Mouse (Mus musculus) heart, postnatal 4 days (tissue): ENCODE results near the gene Gm266. TPM values are rescaled to one million over a fixed set of nuclear protein-coding genes. Genes with fewer than 3 reads are reported as not detected.
A peak's percentile ranks its signal among the peaks of the same experiment; 100 is the strongest.

Source experiments
- DNase-seq: peaks from one replicate; pipeline ENCODE4 v3.0.0; 2021
- total RNA-seq, 2 experiments: library from RNA; stranded (reverse); gene quantifications; 2 replicates each; pipeline ENCODE4 v1.2.3; 2021

The Gm266 gene
- total RNA-seq, 2 experiments from 2014 or later = 0.88 to 1.6 TPM

DNA sequence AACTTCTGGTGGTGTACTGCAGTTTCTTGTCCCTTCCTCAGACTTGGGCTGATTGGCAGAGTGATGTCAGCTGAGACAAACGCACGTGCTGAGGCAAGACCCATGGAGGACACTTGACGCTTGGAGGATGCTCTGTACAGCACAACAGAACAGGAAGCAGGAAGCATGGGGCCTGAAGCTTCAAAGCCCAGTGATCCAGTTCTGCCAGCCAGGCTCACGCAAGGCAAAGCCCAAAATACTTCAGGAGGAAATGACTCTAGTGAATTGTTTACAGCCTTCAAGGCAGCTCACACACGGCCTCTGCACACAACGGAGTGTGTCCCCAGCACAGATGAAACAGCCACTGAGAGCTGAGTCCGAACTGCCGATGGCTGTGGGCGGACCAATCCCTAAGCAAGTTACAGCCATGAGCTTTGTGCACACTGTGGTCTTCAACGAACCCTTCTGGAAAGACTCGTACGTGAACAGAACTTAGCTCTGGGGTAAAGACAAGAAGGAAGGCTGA lies 17.5 kb upstream of the Gm266 start:
- no peak for DNase-seq

DNA sequence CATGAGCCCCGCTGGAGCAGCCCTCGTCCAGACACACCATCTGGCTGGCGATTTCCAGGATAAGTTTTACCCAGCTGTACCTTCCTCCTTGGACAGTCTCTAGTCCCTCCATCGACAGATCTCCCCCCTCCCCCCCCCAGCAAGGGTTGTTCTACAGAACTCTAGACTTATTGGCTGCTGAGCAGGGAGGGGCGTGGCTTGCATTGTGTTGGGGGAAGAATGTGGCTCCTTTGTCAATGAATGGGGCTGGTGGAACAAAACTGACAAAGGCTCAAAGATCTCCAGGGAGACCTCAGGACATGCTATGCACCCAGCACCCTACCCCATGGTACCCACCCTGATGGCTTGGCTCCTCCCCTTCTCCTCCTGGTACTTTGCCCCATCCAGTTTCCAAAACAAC lies 15.1 kb upstream of the Gm266 start:
- no peak for DNase-seq

DNA sequence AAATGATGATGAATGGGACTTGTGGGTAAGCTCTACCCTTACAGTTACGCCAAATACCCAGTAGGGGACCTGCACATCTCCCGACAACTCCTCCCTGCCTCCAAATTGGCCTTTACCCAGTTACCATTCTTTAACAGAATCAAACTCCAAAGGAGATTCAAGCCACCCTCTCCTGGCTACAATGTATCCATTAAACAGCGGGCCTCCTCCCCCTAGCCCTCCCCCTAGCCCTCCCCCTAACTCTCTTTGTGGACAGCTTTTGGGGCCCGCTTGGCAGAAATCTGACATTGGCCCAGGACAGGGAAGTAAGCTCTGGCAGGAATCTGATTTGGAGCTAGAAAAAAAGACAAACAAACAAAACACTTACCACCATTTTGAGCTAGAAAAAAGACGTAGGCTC lies 14.0 kb upstream of the Gm266 start:
- DNase-seq = no peak

DNA sequence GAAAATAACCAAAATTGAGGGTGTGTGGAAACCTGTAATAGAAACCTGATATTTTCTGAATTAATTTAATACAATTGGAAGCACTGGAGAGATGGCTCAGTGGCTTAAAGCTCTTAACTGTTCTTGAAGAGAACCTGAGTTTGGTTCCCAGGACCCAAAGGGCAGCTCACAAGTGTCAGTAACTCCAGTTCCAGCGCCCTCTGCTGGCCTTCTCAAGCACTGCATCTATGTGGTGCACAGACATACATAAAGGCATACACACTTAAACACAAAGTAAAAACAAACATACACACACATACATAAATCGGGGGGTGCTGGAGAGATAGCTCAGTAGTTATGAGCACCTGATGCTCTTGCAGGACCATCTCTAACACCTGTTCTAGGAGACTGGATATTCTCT lies 11.5 kb upstream of the Gm266 start:
- no peak for DNase-seq

DNA sequence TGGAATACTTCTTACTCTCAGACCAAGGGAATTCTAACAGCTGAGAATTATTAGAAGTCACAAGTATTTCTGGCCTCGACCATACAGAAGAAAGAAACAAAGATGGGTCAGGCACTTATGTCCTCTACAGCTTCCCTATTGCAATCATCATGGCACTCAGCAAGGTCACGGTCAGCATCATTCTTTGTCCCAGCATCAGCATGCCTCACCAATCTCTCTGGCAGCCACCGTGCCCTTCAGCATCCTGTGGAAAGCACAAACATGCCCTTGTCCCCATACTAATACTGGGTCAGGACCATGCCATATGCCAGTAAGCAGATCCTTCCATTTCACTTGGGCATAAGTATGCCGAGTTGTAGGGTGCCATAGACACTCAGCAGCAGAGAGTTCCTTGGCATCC lies 9.3 kb upstream of the Gm266 start:
- no peak for DNase-seq

DNA sequence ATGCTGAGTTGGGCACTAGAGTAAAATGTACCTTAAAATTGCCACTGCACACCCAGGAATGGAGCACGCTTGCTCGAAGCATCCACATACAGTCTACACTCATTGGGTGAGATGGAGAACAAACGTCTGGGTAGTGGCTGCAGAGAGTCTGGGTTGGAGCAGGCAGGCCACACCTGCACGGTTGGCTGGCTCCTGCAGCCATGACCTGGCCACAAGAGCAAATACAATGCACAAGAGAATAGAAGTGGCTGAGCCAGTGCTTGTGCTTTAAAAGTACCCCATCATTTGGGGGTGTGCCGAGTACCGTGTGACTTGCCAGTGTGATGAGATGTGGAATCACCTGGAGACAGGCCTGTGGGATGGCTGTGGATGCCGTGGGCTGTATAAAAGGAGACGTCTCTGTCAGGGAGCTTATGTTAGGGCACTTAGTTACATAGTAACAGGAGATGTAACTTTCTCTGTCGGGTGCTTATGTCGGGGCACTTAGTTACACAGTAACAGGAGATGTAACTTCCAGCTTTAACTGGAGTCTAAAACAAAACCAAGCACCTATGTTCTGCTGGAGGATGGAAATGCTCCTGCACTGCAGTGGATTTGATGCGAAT lies 3.7 kb upstream of the Gm266 start:
- DNase-seq = no peak

DNA sequence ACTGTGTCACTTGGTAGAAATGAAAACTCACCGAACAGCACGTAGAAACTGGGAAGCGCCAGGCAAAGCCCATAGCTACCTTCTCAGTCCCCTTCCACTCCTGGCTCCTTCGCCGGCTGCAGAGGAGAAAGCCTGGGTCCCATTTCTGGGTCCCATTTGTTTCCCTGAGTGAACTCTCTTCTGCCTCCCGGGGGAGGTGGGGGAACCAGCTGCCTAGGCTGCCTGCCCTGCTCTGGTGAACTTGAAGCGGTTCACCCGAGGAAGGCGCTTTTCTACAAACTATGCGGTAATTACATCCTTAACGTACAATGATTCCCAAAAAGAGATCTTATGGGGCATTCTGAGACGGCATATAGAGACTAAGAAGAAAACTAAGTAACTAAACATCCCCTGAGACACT lies 832 bp upstream of the Gm266 start:
- no peak for DNase-seq

DNA sequence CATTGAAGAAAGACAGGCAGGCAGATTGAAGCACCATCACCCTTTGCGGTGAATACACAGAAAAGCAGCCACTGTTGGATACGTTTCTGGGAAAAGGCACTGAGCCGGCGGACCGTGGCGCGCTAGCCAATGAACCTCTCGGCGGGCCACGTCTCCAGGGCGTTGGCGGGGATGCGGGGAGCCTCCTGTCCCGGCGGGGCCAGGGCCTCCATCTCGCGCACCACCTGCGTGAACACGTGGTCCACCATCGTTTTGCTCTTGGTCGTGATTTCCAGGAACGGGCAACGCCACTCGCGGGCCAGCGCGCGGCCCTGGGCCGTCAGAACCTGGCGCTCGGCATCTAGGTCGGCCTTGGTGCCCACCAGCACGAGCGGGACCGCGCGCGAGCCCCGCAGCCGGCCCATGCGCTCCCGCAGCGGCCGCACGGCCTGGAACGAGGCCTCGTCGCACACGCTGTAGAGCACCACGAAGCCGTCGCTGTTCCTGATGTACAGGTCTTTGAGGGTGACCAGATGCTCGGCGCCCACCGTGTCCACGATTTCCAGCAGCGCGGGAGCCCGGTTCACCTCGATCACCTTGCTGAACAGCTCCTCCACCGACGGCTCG lies 474 bp downstream of the Gm266 start:
- no peak for DNase-seq

DNA sequence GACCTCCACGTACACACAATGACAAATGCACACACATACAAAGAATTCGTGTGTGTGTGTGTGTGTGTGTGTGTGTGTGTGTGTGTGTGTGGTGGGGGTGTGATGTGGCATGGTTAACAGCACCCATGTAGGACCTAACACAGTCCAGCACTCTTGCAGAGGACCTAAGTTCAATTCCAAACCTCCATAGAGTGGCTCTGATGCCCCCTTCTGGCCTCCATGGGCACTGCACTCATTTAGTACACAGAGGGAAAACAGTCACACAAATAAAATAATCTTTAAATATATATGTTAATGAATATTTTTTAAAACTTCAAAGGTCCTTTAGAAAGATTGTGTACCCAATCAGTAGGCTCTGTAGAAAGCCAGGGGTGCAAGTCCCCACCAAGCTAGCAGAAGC lies 5.7 kb downstream of the Gm266 start:
- DNase-seq = peak; percentile 58

DNA sequence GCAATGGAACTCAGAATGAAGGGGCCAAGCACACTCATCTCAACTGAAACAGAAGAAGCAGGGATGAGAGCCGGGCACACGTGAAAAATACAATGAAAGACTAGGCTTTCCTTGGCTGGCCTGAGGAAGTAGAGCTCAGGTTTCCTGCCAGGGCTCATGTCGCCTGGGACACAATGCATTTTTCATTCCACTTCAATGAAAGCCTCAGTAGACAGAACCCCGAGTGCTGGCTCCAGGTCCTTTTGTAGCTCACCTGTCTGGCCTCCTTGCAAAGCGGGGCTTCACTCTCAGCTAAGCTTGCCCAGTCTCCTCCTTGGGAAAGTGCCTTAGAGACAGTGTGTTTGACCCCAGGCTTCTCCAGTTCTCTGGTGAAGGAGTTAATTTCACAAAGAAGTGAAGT lies 6.7 kb downstream of the Gm266 start:
- no peak for DNase-seq

DNA sequence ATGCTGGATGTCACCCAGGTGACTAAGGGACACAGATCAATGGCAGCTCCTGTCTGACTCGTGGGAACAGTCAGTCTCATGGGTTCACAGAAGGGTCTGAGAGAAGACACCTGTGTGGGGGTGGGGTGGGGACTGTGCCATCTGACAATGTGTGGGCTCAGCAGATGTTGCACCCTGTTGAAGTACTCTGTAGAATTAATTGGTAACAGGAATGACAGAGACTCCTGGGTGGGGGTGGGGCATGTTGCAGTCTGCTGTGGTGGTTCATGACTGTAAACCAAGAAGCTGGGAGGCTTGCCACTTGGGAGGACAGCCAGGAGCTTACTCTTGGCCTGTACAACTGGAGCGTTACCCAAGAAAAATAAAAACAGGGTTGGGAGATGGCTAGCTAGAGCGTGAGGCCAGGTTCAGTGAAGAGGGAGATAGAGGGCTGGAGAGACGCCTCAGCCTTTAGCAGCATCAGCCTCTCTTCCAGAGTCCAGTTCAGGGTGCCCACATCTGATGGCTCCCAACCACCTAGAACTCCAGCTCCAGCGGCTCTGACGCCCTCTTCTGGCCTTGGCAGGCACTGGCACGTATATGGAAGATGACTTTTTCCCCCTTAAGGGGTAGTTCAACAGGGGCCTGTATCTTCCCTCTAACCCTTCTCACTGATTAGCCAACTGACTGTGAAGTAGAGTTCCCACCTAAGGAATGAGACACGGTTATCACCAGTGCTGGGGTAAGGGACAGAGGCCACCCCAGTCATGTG lies 10.6 kb downstream of the Gm266 start:
- DNase-seq = peak; percentile 84

DNA sequence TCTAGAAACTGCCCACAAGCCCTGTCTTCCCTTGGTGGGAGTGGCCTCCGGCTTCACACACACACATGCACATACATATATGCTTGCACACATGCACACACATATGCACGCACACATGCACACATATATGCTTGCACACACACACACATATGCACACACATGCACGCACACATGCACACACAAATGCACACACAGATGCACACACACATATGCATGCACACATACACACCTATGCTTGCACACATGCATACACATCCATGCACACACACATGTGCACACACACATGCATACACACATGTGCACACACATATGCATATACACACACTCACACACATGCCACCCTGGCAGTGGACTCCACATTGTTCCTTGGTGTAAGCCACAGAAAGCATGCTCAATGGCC lies 11.2 kb downstream of the Gm266 start:
- no peak for DNase-seq

DNA sequence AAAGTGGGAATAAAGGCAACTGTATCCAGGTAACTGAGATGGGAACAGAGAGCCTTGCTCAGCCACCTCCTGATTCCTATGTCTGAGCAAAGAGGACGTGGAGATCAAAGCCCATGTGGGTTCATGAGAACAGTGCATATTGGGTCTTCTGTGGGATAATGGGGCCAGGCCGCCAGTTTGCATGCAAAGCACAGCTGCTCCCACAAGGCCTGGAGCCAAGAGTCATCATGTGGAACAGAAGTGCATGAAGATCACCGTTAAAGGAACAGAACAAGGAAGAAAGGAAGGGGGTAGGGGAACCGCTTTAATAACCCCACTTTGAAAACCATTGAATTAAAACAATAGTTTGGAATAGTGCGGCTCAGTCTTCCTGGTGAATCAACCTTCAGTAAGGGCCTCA lies 12.7 kb downstream of the Gm266 start:
- DNase-seq = no peak

DNA sequence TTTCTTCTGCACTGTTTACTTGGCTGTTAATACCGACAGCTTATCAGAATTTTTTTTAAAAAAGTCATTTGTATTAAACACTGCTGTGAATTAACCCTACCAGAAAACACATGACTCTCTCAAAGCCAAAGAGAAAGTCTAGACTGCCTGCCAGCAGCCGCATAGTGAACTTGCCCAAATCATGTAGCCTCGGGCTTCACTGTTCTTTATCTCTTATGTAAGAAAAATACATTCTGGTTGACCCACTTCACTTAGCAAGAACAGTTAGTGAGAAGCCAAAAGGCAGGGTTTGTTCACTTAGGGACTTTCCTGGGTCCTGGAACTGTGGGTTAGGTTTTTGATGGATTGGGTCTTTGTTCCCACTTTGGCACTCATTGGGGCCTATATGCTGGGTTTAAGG lies 13.9 kb downstream of the Gm266 start:
- DNase-seq = no peak

DNA sequence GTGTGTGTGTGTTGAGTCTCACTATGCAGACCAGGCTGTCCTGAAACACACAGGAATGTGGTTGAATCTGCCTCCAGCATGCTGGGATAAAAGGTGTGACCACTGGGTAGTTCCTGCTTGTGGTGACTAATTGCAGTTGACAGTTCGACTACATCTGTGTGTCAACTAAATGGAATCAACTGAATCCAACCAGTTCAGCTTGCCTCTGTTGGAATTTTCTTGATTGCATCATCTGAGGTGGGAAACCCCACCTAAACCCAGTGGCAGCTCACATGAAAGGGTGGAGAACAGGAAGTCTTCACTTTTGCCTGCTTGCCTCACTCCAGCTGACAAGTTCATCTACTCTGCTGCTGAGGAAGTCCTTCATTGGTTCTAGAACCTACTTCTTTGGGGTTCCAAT lies 14.5 kb downstream of the Gm266 start:
- no peak for DNase-seq

DNA sequence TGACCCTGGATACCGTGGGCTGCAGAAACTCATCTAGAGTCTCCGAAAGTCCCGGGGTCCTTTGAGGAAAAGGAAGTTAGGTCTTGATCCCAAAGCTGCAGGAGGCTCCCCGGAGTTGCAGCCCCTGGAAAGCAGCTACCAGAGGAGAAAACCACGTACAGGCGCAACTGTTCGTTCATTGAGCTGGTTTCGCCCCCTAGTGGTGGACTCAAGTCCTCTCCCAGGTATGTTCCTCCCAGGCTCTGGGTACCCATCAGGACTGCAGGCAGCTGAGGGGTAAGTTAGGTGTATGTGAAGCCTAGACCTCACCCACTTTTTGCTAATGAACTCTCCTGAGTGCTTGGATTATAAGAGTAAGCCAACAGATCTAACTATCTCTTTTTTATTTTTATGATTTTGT lies 16.1 kb downstream of the Gm266 start:
- DNase-seq = peak; percentile 86

DNA sequence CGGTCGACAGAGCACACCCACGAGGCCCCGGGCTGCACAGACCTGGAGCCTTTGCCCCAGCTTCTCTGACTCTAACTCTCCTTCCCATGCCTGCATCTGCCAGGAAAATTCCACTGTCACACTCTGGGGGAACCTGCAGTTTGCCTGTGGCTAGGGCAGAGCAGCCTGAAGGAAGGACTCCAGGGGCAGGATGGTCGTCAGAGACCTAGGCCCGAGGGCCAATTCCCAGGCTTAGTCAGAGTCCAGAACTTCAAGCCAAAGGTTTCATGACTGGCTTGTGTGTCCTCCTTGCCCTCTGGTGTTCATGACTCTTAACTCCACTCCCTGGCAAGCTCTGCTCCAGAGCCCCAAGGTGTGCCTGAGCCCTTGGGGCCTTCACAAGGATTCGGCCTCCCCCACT lies 17.4 kb downstream of the Gm266 start:
- DNase-seq = no peak

DNA sequence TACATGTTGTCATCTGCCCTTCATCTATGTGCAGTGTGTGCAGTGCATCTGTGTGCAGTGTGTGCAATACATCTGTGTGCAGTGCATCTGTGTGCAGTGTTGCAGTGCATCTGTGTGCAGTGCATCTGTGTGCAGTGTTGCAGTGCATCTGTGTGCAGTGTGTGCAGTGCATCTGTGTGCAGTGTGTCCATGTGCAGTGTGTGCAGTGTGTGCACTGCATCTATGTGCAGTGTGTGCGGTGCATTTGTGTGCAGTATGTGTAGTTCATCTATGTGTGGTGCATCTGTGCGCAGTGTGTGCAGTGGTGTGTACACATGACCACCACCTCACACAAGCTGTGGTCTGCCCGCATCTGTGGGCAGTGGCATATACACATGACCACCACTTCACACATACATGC lies 19.3 kb downstream of the Gm266 start:
- DNase-seq = no peak

DNA sequence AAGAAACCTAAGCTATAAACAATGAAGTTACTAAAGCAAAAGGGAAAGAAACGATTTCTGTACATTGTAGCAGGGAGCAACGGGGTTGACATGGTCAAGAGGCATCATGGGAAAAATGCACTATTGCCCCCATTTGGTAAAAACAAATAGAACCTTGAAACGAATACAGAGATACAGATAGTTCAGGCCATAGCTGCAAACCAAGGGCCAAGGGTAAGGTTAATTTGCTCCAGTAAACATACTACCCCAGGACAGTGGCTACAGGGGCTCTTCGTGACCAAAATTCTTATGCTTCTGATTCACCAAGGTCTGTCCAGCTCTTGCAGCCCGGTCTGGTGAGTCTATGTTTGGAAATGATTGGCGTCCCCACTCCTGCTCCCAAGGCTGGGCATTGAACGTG lies 22.1 kb downstream of the Gm266 start:
- no peak for DNase-seq

DNA sequence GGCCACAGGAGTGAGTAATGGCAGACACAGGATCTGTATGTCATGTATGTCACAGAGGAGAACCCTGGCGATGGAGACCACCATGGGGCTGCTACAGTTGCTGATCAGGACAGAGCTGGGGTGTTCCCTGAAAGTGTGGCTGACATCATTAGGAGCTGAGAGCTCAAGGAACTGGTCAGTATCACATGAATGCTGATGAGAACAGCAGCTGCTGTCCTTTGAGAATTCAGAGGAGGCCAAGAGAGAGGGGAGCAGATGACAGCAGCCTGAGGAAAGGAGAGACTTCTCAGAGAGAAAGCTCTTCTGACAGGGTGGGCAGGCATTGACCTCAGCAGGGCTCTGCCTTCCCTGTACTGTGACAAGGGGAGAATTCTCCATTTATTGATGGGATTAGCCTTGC lies 27.9 kb downstream of the Gm266 start:
- no peak for DNase-seq

DNA sequence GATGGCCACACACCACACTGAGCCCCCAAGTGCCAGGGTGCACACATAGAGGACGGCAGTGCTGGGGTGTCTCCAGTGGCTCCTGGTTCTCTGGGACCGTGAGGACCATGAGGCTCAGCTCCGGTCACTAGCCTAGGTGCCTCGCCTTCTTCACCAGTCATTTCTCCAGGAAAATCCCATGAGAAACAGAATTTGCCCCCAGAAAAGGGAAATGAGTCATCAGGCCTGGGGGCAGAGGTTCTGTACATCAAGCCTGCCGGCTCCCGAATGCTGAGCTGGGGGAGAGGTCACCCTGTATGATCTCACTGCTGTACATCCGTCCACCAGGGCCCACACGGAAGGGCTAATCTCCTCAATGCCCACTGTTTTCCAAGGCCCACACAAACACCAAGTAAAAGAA lies 29.8 kb downstream of the Gm266 start:
- DNase-seq = no peak

DNA sequence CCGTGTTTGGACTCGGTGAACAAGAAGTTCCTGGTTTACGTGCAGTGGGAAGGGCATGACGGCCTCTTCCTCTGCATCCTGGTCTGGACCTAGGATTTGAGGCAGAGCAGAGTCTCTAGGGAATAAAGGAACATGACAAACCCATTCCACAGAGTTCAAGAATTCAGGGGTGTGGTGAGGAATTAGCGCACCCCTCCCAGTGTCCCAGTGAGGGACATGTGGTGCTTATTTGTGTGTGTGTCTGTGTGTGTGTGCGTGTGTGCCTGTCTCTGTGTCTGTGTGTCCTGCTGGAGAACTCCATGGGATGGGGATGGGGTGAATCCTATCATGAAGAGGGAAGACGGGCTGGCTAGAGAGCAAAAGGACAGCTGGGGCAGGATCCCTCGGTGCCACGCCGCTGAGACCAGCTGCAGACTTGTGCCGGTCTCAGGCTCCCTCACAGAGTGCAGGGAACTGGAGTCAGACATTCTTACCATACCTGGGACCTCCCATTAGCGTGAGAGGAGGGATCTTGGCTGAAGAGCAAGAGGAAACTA lies 30.2 kb downstream of the Gm266 start:
- DNase-seq = no peak

DNA sequence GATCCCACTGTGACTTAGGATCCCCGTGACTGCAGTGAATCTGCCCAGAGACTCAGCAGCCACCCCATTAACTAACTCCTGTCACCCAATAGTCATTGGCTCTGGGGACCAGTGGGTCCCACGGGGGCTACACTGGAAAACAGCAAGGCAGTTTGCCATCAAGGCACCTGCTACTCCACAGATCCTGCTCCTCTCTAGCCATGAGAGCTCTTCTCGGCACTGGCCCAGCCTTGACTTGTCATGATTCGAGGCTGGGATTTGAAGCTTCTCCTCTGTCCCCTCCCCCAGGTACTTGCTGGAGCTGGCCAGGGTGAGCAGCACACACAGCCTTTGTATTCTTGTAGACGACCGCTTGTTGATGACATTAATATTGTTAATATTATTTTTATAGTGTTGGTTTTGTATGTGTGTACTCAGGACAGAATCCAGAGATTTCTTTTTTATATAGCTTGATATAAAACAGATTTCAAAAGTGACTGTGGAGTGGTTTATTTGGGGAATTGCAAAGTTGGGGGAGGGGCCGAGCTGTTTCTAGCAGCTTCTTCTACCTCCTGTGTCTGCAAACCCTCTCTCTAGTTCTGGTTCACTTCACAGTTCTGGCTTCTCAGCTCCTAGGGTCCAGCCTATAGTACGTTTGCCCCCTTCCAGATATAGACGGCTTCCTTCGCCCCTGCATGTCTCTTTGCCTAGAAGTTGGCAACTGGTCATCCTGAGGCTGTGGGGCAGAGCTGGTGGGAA lies 30.9 kb downstream of the Gm266 start:
- no peak for DNase-seq
